Comparison of ENCODE assay signal across 18 mouse cellular contexts in genomic region chr4:62418448-62418847, GRCm38 (mm10). TPM values are rescaled to one million over a fixed set of nuclear protein-coding genes. Genes with fewer than 3 reads are reported as not detected.
"Had no signal": no experiment of that assay in that cellular context is flagged by ENCODE, and none has a peak within 500 bp of the region (broad histone marks: within the 10 kb centered on the region; RNA-seq: fewer than 3 reads in every experiment).

No protein-coding gene starts in this region.

- H3K4me2 ChIP-seq: kidney, embryonic 15.5 days; limb, embryonic 12.5 days; liver, embryonic 13.5 days; midbrain, embryonic 12.5 days; neural tube, embryonic 13.5 days had no signal

- H3K27me3 ChIP-seq: kidney, embryonic 15.5 days; limb, embryonic 12.5 days; liver, embryonic 13.5 days; midbrain, embryonic 12.5 days; neural tube, embryonic 13.5 days had no signal

- H3K4me1 ChIP-seq: kidney, embryonic 15.5 days; limb, embryonic 12.5 days; liver, embryonic 13.5 days; midbrain, embryonic 12.5 days; neural tube, embryonic 13.5 days had no signal

- ATAC-seq: midbrain, embryonic 16.5 days had no signal

- H3K4me3 ChIP-seq: kidney, embryonic 15.5 days; limb, embryonic 12.5 days; liver, embryonic 13.5 days; midbrain, embryonic 12.5 days; neural tube, embryonic 13.5 days had no signal

- H3K9me3 ChIP-seq: kidney, embryonic 15.5 days; limb, embryonic 12.5 days; liver, embryonic 13.5 days; midbrain, embryonic 12.5 days; neural tube, embryonic 13.5 days had no signal

- H3K9ac ChIP-seq: kidney, embryonic 15.5 days; limb, embryonic 12.5 days; liver, embryonic 13.5 days; midbrain, embryonic 12.5 days; neural tube, embryonic 13.5 days had no signal

- H3K27ac ChIP-seq: kidney, embryonic 15.5 days; limb, embryonic 12.5 days; liver, embryonic 13.5 days; midbrain, embryonic 12.5 days; neural tube, embryonic 13.5 days had no signal

- DNase-seq: kidney, adult 2 months; kidney, postnatal 14 days; liver; liver, embryonic 13.5 days; lung, adult 18-20 months; retina, postnatal 1 day; right cerebral cortex, postnatal 4 days; spleen, adult 18-20 months; thymus, adult 18-20 months; thymus, postnatal 14 days had no signal

RNA-seq across cellular contexts. Expression of gene Rnf183, which starts 16.6 kb away (rescaled TPM):
- total RNA-seq: left cerebral cortex, postnatal 36 days; megakaryocyte-erythroid progenitor cell, adult 5-6 weeks had no signal
- polyA plus RNA-seq: limb, embryonic 12.5 days; liver, embryonic 13.5 days; stomach, embryonic 14.5 days had no signal
